Mouse (Mus musculus): Measurements from ENCODE around the gene Gtf3c5.

Gtf3c5 gene

GRCm38 (mm10) chr2:28517206-28517909 lies 66.2 kb downstream of the Gtf3c5 start:
- in situ Hi-C loops (cut with MboI; ENCODE audit: low sequenced_read_pairs), result loop anchor here (5.0 kb wide), 1 partner anchor 40 kb away; no protein-coding TSS in a partner anchor

Measured in CH12F3 (cell line).